Mouse (Mus musculus): ENCODE data around the gene Plxdc2. TPM values are rescaled to one million over a fixed set of nuclear protein-coding genes. Genes with fewer than 3 reads are reported as not detected.

Gene Plxdc2
- polyA plus RNA-seq, 1 experiment from 2014 or later: 31.0 TPM

DNA sequence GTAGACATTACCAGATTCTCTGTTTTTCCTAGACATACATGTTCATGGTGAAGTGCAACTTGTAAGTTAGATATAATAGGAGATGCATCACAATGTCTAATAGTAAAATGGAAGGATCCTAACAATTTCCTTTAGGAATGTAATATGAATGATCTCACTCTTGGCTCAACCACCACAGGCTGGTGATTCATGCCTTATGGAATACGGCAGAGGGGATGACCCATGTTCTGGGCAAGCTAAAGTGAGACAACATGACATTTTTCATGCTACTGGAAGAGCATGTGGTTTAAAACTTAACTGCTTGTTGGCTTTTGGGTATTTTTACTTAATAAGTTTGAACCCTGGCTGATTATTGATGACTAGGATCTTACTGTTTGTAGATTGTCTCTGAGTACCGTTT is 50.4 kb downstream of the Plxdc2 start:
- DNase-seq (ENCODE audit: low read depth, low spot score): peak; percentile 57
- POLR2A ChIA-PET: no interaction called here

DNA sequence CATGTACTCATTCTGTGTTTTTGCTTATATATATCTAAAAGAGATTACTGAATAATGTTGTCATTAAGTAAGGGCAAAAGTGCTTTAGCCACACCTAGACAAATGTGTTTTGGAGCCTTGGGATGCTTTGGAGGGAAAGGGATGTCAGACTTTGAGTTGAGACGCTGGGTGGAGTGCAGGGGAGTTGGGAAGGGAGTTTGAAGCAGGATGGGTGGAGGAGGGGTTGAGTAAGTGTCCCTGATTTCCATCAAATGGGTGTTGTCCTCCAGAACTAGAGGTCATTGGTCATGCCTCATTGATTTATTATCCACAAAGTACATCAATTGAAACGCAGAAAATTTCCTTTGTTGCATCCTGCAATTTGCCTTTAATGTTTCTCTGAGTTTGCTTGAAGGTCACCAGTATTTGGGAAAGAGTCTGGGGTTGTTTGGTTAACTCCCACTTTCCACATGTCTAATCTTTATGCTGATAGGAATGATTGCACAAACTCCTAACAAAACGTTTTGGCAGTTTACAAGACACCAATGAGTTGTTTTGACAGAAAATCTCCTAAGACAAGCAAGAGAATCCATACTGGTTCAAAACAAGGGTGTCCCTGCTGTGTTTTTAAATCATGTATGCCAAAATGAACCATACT is 58.4 kb downstream of the Plxdc2 start:
- POLR2A ChIA-PET: no interaction called here
- CTCF ChIA-PET: no interaction called here
- ATAC-seq (no peak), DNase-seq (ENCODE audit: low read depth, low spot score) (no peak)
- H3K27me3 ChIP-seq: no peaks in the 10 kb centered on the region
- in situ Hi-C loops (cut with MboI; ENCODE audit: low pct_unique_long_range_greater_than_20kb): no loop called here
- no peak for TF ChIP-seq CTCF (IDR thresholded peaks at IDR 0.05)

More for the DNA sequence above, 50.4 kb downstream of the Plxdc2 start:
- TF ChIP-seq CTCF (IDR thresholded peaks at IDR 0.05): no peak
- CTCF ChIA-PET: no interaction called here
- no peaks in the 10 kb centered on the region for H3K27me3 ChIP-seq
- ATAC-seq: peak; percentile 94
- in situ Hi-C loops (cut with MboI; ENCODE audit: low pct_unique_long_range_greater_than_20kb): no loop called here

DNA sequence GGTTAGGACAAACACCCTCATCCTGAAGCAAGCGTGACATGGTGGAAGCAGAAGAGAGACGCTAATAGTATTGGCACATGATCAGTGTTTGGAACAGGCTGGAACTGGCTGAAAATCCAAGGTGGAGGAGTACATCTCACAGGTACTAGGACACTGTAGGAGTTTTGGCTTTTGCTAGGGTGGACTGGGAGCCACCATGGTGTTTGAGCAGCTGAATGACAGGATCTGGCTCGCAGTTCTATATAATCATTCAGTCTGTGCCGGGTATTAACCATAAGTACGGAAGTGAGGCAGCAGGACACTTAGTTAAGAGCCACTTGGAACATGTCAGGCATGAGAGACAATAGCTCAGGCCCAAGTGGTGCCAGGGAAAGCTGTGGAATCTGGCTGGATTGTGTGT is 82.9 kb downstream of the Plxdc2 start:
- ChIA-PET CTCF (interaction anchor here (1.1 kb wide), 1 partner anchor 8 kb away, joined by 3 read pairs; no protein-coding TSS in a partner anchor), POLR2A (no interaction called here)
- in situ Hi-C loops (cut with MboI; ENCODE audit: low pct_unique_long_range_greater_than_20kb): no loop called here
- DNase-seq (ENCODE audit: low read depth, low spot score) (no peak), ATAC-seq (no peak)
- no peak for TF ChIP-seq CTCF (IDR thresholded peaks at IDR 0.05)
- no peaks in the 10 kb centered on the region for H3K27me3 ChIP-seq

DNA sequence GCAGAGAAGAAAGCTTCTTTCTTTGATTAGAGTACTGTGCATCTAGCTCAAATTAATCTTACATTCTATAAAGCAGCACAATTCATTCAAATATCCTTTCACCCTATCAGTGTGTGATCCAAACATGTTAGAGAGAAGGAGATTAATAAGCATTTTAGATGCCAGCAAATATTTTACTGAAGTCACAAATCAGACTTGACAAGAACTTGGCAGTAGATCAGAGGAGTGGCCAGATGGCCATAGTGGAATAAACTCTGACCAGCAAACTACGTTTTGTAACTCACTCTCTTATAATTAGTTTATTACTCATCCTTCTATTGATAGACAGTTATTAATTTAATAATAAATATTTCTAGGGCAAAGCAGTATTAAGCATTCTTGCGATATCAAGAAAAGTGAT is 86.5 kb downstream of the Plxdc2 start:
- ChIA-PET POLR2A (interaction anchor here (0.6 kb wide), 1 partner anchor 979 kb away, joined by 3 read pairs; no protein-coding TSS in a partner anchor), CTCF (no interaction called here)
- in situ Hi-C loops (cut with MboI; ENCODE audit: low pct_unique_long_range_greater_than_20kb): no loop called here
- no peak for ATAC-seq
- TF ChIP-seq CTCF (IDR thresholded peaks at IDR 0.05): no peak
- H3K27me3 ChIP-seq: no peaks in the 10 kb centered on the region
- DNase-seq (ENCODE audit: low read depth, low spot score): no peak

DNA sequence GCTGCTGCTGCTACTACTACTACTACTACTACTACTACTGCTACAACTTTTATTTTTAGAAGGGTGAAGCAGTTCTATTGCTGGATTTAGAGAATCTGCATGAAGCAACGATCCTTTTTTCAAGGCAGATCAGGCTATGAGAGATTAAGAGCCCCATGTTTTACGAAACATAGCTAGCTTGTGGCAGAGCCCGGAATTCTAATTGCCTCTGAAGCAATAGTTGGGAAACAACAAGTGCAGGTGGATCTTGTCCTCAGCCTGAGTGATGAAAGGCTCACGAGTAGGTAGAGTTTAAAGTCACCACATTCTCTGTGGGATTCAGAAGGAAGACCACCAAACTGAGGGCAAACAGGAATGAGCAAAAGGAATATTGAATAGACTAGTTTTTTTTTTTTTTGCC is 91.8 kb downstream of the Plxdc2 start:
- in situ Hi-C loops (cut with MboI; ENCODE audit: low pct_unique_long_range_greater_than_20kb): no loop called here
- DNase-seq (ENCODE audit: low read depth, low spot score) (no peak), ATAC-seq (no peak)
- CTCF ChIA-PET: no interaction called here
- POLR2A ChIA-PET: interaction anchor here (0.6 kb wide), 1 partner anchor 8 kb away, joined by 6 read pairs; no protein-coding TSS in a partner anchor
- H3K27me3 ChIP-seq: no peaks in the 10 kb centered on the region
- no peak for TF ChIP-seq CTCF (IDR thresholded peaks at IDR 0.05)

DNA sequence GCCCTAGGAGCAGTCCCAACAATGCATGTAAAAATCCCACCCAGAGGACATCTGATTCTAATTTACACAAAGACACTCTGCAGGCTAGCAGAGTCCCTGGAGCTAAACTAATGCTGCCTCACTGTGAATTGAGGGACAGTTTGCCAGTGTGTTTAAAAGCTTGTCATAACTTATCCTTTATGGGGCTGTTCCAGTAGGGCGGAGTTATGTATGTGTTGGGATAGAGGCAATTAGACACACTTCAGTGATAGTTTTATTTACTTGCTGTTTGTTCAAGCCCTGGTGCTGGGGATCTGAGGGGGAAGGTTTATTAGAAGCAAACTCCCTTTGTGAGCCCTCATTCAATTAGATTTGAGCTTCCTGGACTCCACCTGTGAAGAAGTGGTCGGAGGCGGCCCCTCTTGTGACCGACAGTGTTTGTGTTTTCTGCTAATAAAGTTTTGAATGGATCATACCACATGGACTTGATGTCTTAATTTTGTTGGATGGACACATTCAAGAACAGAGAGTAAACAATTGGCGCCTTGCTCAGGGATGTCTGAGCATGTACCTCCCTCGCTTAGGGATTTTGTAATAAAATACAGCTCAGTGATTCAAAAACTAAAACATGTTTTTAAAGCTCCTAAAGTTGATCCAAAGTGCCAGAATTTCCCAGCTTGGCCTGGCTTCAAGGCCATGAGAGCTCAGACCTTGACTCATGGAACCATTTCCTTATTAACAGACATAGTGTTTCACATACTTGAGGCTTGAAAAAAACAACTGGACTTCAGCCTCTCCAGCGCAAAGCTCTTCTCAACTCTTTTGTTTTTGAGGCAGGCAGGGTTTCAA is 94.9 kb downstream of the Plxdc2 start:
- no peaks in the 10 kb centered on the region for H3K27me3 ChIP-seq
- in situ Hi-C loops (cut with MboI; ENCODE audit: low pct_unique_long_range_greater_than_20kb): loop anchor here (5.0 kb wide), 1 partner anchor 84 kb away; no protein-coding TSS in a partner anchor
- peak; percentile 84 for ATAC-seq
- TF ChIP-seq CTCF (IDR thresholded peaks at IDR 0.05): no peak
- DNase-seq (ENCODE audit: low read depth, low spot score): peak; percentile 89
- CTCF ChIA-PET: interaction anchor here (1.1 to 2.2 kb wide), 6 partner anchors 14 to 257 kb away, joined by 3 to 10 read pairs (median 4); no protein-coding TSS in a partner anchor
- POLR2A ChIA-PET: no interaction called here

DNA sequence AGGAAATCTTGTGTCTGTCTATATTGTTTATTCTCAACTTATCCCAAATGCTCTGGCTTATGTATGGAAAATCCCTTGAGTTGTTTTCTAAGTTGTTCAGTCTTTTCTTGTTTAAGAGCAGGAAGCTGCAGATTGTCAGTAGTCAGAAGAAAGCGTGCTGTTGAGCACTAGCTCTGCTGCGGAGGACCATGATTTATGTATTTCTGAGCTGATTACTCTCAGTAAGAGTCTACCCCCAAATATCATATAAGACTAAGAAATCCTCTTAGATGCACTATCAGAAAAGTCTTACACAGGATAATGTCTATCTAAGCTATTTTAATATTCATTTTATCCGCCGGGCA is 95.5 kb downstream of the Plxdc2 start:
- no peaks in the 10 kb centered on the region for H3K27me3 ChIP-seq
- in situ Hi-C loops (cut with MboI; ENCODE audit: low pct_unique_long_range_greater_than_20kb): loop anchor here (5.0 kb wide), 1 partner anchor 84 kb away; no protein-coding TSS in a partner anchor
- ChIA-PET POLR2A (interaction anchor here (0.6 kb wide), 1 partner anchor 53 kb away, joined by 3 read pairs; no protein-coding TSS in a partner anchor), CTCF (interaction anchor here (1.1 to 2.2 kb wide), 6 partner anchors 13 to 256 kb away, joined by 3 to 10 read pairs (median 4); no protein-coding TSS in a partner anchor)
- DNase-seq (ENCODE audit: low read depth, low spot score): no peak
- no peak for TF ChIP-seq CTCF (IDR thresholded peaks at IDR 0.05)
- no peak for ATAC-seq

DNA sequence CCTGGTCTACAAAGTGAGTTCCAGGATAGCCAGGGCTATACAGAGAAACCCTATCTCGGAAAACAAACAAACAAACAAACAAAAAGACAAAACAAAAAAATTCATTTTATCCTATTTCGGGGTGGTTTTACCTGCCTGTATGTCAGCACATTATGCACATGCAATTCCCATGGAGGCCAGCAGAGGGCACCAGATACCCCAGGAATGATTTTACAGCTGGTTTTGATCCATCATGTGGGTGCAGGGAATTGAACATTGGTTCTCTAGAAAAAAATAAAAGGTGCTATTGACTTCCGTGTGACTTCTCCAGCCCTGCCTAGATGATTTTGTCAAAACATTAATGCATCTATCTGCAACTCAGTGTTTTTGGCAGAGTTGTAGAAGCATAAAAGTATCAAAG is 96.0 kb downstream of the Plxdc2 start:
- no peak for ATAC-seq
- H3K27me3 ChIP-seq: no peaks in the 10 kb centered on the region
- POLR2A ChIA-PET: interaction anchor here (0.6 kb wide), 2 partner anchors 53 to 369 kb away, joined by 3 to 5 read pairs; no protein-coding TSS in a partner anchor

DNA sequence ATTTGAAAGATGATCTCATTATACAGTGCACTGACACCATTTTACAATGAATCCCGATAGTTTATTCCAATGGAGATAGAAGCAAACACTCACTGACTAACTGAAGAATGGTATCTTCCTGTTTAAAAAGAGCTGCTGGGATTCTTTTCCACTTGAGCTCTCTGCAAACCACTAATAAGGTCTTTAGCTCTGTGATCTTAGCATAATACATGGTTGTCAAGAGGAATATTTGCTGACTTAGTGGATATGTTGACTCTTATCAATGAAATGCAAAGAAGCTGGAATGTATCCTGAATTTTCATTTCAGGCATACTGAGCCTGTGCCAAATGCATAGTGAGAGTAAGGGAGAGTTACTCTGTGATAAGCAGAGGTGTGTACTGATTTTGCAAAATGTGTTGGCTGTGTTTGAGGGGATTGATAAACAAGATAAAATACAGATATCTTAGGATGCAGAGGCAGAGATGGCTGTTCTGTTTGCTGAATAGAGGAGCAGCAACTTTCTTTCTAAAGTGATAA is 100.2 kb downstream of the Plxdc2 start:
- CTCF ChIA-PET: interaction anchor here (1.1 kb wide), 1 partner anchor 22 kb away, joined by 3 read pairs; no protein-coding TSS in a partner anchor
- POLR2A ChIA-PET: no interaction called here
- TF ChIP-seq CTCF (IDR thresholded peaks at IDR 0.05): no peak
- in situ Hi-C loops (cut with MboI; ENCODE audit: low pct_unique_long_range_greater_than_20kb): no loop called here
- DNase-seq (ENCODE audit: low read depth, low spot score): no peak
- no peak for ATAC-seq
- no peaks in the 10 kb centered on the region for H3K27me3 ChIP-seq

More for the DNA sequence above, 96.0 kb downstream of the Plxdc2 start:
- CTCF ChIA-PET: interaction anchor here (1.1 to 2.2 kb wide), 4 partner anchors 25 to 256 kb away, joined by 3 to 10 read pairs (median 4); no protein-coding TSS in a partner anchor
- in situ Hi-C loops (cut with MboI; ENCODE audit: low pct_unique_long_range_greater_than_20kb): loop anchor here (5.0 kb wide), 1 partner anchor 85 kb away; no protein-coding TSS in a partner anchor
- DNase-seq (ENCODE audit: low read depth, low spot score): no peak
- peak; percentile 77 for TF ChIP-seq CTCF (IDR thresholded peaks at IDR 0.05)

DNA sequence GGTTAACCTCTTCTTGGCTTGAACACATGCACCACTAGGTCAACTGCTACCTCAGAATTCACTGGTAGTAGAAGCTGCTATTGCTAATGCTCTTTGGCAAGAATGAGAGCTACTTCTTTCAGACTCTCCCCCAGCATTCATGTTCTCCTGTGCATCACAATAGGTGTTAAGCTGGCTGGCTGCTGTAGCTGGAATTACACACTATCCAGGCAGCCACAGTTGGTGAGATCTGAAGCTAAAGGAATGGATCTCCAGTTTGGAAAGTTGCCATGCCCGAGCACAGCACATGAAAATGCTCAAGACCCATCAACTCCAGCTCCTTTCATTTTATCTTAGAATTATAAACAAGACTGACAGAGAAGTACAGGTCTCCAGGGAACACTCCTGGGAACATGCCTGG is 103.4 kb downstream of the Plxdc2 start:
- in situ Hi-C loops (cut with MboI; ENCODE audit: low pct_unique_long_range_greater_than_20kb): no loop called here
- no peak for TF ChIP-seq CTCF (IDR thresholded peaks at IDR 0.05)
- ATAC-seq: no peak
- CTCF ChIA-PET: interaction anchor here (1.8 kb wide), 1 partner anchor 10 kb away, joined by 6 read pairs; no protein-coding TSS in a partner anchor
- DNase-seq (ENCODE audit: low read depth, low spot score): no peak
- POLR2A ChIA-PET: no interaction called here
- H3K27me3 ChIP-seq: no peaks in the 10 kb centered on the region
